Mouse (Mus musculus): ENCODE results near the gene Gsto1.
"Not testable (repeated sequence)": the region's sequence is repeated elsewhere in the genome, so short reads cannot be mapped to it uniquely, and the experiment has no call there.

The Gsto1 gene

DNA sequence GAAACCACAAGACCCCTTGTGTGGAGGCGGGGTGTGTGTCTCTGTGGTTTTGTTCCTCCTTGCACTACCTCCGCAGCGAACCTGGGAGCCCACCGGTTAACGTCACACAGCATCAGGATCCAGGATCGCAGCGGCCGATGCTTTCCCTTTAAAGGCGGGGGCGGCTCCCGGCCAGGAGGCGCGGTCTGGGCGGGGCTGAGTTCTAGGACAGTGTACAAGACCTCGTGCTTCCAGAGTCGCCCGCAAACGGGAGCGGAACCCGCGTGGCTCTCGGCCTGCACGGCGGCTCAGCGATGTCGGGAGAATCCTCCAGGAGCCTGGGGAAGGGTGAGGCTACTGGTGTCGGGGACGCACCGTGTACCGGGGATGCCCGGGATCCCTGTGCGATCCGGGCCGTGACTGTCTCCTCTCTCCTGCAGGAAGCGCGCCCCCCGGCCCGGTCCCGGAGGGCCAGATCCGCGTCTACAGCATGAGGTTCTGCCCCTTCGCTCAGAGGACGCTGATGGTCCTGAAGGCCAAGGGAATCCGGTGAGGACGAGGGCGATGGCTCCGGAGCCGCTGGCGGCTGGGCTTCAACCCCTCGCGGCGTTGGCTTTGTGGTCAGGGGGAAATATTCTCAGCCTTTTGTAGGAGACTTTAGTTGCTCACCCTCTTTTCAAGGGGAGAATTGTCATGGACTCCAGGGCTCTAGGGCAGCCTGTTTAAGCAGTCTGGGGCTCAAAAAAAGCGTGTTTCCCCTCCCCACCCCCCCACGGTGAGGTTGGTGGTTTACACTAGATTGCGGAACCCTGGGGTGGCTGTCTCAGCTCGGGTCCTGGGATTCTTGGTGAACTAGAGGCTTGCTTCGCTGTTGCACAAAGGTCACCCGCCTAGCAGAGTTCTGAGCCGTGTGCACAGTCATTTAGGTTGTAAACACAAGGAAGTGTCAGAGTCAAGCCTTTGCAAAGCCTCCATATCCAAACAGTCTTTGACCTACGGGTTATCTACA, at the start of gene Gsto1:
Gsto1 (plus strand) TSS at position 175 of the 988 bp plus-strand sequence.
- DNase-seq (ENCODE audit: inconsistent age in 2 of 2, low spot score in 1 of 2), result peak; percentile 92 to 97

- DNase-seq (ENCODE audit: inconsistent age in 2 of 2, low spot score in 1 of 2), result no peak
Measured at GRCm38 (mm10) chr19:47812091-47812490, 42.7 kb upstream of the Gsto1 start.

DNA sequence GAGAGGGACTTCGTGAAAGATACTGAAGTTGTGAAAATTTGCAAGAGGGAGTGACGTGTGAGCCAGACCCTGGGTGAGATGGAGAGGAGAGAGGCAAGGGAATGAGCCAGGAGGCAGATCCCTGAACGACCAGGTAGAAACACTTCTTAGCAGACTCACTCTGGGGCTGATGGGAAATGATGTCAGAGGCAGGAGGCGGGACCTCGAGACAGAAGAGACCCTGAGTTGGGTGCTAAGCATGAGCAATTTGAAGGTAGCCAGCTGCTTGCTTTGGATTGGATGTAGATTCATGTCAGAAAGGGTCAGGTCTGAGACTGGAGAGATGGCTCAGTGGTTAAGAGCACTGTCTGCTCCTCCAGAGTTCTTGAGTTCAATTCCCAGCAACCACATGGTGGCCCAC, 40.0 kb upstream of the Gsto1 start:
- DNase-seq (ENCODE audit: inconsistent age in 2 of 2, low spot score in 1 of 2), result no peak

DNA sequence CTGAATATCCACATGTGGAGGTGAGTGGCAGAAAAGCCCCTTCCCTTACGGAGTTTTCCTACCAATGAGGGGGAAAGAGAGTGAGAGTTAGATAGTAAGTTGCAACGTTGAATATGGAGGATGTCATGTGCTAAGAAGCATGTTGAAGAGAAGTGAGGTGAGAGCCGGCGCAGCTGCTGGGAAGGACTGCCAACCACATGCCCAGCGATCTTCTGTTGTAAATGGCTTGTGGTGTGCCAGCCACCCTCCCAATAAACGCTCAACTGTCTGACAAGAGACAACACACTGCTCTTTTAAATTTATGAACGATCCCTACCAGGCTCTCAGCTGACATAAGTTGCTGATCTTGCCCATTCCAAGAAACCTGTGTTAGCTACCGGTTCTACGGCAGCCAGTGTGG, 37.1 kb upstream of the Gsto1 start:
- DNase-seq (ENCODE audit: inconsistent age in 2 of 2, low spot score in 1 of 2), result no peak

DNA sequence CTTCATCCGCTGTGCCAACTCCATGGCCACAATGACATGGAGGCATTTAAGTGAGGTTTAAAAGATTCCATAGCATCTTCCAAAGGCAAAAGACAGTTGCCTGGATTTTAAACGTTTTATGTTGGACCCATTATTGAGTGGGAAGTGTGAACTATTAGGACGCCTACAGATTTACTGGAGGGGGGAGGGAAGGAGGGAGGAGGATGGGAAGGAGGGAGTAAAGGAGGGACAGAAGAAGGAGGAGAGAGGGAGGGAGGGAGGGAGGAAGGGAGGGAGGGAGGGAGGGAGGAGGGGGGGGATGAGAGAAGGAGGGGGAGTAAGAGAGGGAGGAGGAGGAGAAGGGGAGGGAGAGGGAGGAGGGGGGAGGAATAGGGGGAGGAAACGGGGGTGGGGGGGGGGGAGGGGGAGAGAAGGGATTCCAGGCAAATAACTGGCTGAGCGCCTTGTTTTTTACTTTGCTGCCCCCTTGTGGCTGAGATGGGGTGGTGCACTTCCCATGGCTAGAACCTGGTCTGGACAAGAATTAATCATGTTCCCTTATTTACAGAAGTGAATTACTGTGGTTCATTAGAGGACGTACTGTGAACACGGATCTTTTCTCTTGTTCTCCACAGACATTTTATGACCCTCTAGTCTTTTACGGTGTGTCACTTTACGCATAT, 33.8 kb upstream of the Gsto1 start:
- peak; percentile 60 to 90 for DNase-seq (ENCODE audit: inconsistent age in 2 of 2, low spot score in 1 of 2)

GRCm38 (mm10) chr19:47821494-47821872, 33.3 kb upstream of the Gsto1 start:
- no peak for DNase-seq (ENCODE audit: inconsistent age in 2 of 2, low spot score in 1 of 2)

DNA sequence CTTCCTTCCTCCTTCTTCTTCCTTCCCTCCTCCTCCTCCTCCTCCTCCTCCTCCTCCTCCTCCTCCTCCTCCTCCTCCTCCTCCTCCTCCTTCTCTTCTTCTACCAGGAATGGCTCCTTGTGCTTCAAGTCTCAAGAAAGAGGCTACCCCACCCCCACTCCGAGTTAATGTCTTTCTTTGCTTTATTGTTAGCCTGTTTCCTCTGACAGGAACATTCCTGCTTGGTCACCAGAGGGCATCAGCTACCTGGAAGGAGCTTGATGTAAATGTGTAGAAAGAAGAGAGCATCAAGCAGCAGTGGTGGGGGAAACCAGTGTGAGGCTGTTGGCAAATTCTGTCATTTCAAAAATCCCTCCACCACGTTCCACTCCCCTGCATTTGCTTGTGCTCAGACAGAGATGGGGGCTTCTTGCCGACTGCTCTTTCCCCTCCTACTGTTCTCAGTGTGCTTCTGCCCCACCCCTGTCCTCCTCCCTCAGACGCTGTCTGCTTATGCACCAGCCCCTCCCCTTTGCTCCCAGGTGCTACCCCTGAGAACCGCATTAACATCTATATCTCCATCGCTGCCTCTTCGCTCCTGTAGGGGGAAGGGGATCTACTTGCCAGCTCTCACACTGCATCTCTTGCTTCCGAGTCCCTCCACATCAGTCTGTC, 32.5 kb upstream of the Gsto1 start:
- no peak for DNase-seq (ENCODE audit: inconsistent age in 2 of 2, low spot score in 1 of 2)

- DNase-seq (ENCODE audit: inconsistent age in 2 of 2, low spot score in 1 of 2), result no peak
Measured at GRCm38 (mm10) chr19:47824026-47824425, 30.7 kb upstream of the Gsto1 start.

GRCm38 (mm10) chr19:47829913-47830450, 24.8 kb upstream of the Gsto1 start:
- no peak for DNase-seq (ENCODE audit: inconsistent age in 2 of 2, low spot score in 1 of 2)

GRCm38 (mm10) chr19:47831111-47831510, 23.7 kb upstream of the Gsto1 start:
- no peak for DNase-seq (ENCODE audit: inconsistent age in 2 of 2, low spot score in 1 of 2)

GRCm38 (mm10) chr19:47832316-47832715, 22.5 kb upstream of the Gsto1 start:
- no peak for DNase-seq (ENCODE audit: inconsistent age in 2 of 2, low spot score in 1 of 2)

GRCm38 (mm10) chr19:47834614-47835013, 20.2 kb upstream of the Gsto1 start:
- no peak for DNase-seq (ENCODE audit: inconsistent age in 2 of 2, low spot score in 1 of 2)

DNA sequence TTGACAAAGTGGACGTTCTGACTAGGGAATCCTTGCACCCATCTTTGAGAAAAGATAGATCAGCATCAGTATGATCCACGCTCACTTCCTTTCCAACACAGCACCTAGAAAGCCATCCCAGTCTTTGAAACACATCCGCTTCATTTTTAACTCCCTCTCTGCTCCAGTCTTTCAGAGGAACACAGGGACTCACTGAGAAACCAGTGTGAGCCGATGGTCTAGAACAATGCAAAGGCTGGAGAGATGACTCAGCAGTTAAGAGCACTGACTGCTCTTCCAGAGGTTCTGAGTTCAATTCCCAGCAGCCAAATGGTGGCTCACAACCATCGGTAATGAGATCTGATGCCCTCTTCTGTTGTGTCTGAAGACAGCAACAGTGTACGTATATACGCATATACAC, 19.0 kb upstream of the Gsto1 start:
- DNase-seq (ENCODE audit: inconsistent age in 2 of 2, low spot score in 1 of 2), result no peak

- peak; percentile 39 to 72 for DNase-seq (ENCODE audit: inconsistent age in 2 of 2, low spot score in 1 of 2)
Measured at GRCm38 (mm10) chr19:47836701-47837526, 17.9 kb upstream of the Gsto1 start.

DNA sequence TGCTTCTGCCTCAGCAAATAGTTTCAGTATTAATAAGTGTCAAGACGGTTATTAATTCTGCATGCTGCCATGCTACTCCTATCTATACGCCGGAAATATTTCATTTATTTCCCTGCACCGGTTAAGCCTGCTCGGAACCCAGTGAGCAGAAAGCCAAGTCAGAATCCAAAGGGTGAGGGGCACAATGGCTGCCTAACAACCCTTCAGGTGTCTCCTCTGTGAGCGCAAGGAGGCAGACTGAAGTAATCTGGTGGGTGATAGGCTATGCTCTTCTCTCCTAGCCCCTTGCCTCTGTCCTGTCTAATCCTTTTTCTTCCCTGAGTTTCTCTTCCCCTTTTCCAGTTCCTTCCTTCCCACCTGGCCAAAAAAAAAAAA, 17.3 kb upstream of the Gsto1 start:
- no peak for DNase-seq (ENCODE audit: inconsistent age in 2 of 2, low spot score in 1 of 2)

GRCm38 (mm10) chr19:47841234-47841633, 13.5 kb upstream of the Gsto1 start:
- not testable (repeated sequence) for DNase-seq (ENCODE audit: inconsistent age in 2 of 2, low spot score in 1 of 2)

DNA sequence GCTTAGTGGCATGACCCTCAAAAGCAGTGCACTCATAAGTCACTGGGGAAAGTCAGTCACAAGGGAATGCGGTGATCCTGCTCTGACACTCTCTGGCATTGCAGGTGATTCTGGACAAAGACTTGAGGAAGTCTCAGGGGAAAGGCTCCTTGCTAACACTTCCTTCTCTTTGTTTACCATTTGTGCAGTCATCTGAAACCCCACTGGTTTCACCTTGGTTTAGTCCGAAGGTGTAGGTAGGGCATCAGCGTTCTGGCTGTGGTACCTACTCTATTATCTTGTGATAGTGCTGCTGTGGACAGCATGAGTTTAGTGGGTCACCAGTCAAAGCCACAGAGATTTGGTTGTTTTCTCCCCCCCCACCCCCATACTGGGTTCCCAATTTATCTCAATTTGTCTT, 5.0 kb upstream of the Gsto1 start:
- DNase-seq (ENCODE audit: inconsistent age in 2 of 2, low spot score in 1 of 2), result no peak

DNA sequence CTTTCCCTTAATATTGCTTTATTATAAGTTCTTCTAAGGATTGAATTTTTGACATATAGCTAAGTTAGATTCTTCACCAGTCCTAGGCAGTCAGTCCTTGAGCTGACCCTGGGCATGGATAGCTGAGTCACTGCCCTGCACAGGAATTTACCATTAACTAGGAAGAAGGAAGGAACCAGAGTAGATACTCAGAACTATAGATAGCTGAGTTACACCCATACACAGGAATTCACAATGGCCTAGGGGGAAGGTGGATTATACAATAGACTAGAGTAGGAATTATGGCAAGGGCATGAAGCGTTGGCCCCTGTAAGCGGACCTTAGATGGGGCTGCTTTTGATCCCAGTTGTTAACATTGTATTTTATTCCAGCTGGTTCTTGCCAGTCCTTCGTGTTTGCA, 2.6 kb upstream of the Gsto1 start:
- DNase-seq (ENCODE audit: inconsistent age in 2 of 2, low spot score in 1 of 2), result not testable (repeated sequence)

DNA sequence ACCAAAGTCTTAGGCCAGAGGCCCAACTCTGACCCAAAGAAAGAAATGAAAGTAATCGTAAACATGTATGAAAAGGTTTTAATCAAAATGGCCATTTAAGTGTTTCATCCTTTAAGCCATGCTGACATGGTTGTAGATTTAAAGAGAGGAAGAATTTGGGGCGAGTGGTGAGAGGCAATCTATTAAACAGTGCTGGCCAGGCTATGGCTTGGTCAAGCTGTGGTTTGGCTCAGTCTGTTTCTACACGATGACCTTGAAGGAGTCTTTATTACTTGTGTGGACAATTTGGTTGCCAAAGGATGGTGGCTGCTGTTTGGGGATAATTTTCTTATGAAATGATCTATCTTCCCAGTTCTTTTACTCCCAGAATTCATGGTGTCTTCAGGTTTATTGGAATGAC, 1.7 kb upstream of the Gsto1 start:
- DNase-seq (ENCODE audit: inconsistent age in 2 of 2, low spot score in 1 of 2), result no peak

- peak; percentile 49 to 73 for DNase-seq (ENCODE audit: inconsistent age in 2 of 2, low spot score in 1 of 2)
Measured at GRCm38 (mm10) chr19:47853951-47854795, 597 bp upstream of the Gsto1 start.
